Mouse (Mus musculus): ENCODE measurements around the gene AC129217.1.

DNA sequence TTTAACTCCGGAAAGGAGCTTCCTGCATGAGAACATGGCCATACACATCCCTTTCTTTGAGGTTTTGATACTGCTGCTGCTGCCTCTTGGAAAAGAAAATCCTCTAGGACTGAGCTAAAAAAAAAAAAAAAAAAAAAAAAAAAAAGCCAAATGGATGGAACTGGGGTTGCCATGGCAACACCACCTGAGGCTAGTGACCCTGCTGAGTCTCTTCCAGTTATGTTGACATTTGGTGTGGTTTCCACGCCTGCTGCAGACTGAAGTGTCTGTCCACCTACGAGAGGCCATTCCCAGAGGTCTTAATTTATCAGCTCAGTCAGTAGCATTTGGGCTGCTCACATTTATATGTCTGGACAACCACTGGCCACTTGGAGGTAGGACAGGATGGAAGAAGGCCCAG is 41.1 kb upstream of the AC129217.1 start:
- TF ChIP-seq CTCF (IDR thresholded peaks at IDR 0.05; ENCODE audit: low read depth, low read length) = no peak
- no peak for TF ChIP-seq TAL1 (conservative IDR thresholded peaks at IDR 0.05; ENCODE audit: low read depth, low read length)

Measured in G1E (cell line).